Mouse (Mus musculus) embryonic fibroblast, embryonic 13.5 days (primary cell): ENCODE data around the gene Pltp. TPM values are rescaled to one million over a fixed set of nuclear protein-coding genes. Genes with fewer than 3 reads are reported as not detected.
"Not testable (repeated sequence)": the region's sequence is repeated elsewhere in the genome, so short reads cannot be mapped to it uniquely, and the experiment has no call there.

Experiments
- H3K27ac ChIP-seq: 2 replicates; pipeline ENCODE4 v1.5.1; 2012; ENCODE audit warnings: low read length, control low read depth, inconsistent platforms; ENCODE audit not compliant: insufficient read depth
- H3K4me1 ChIP-seq: 2 replicates; pipeline ENCODE4 v1.6.1; 2011; ENCODE audit warnings: low read length; ENCODE audit not compliant: control insufficient read depth, insufficient read depth
- H3K4me3 ChIP-seq: 2 replicates; pipeline ENCODE4 v1.5.1; 2011; ENCODE audit warnings: mild to moderate bottlenecking, control low read depth, low read length; ENCODE audit not compliant: insufficient read depth
- CTCF ChIP-seq: IDR thresholded peaks from 2 replicates; pipeline ENCODE4 v1.5.1; 2011; ENCODE audit warnings: mild to moderate bottlenecking, control low read depth, low read length, moderate library complexity, borderline replicate concordance; ENCODE audit not compliant: insufficient read depth
- POLR2A ChIP-seq: IDR thresholded peaks from 2 replicates; pipeline ENCODE4 v1.6.1; 2011; ENCODE audit warnings: low read depth, mild to moderate bottlenecking, control low read depth, low read length, moderate library complexity
- polyA plus RNA-seq: library from polyadenylated mRNA; stranded (reverse); fragments of >200 nt; gene quantifications from 2 replicates; pipeline ENCODE4 v1.2.4, GENCODE M21; 2011; ENCODE audit warnings: low read depth; ENCODE audit not compliant: missing spikeins, insufficient read length

Gene Pltp
- polyA plus RNA-seq, 1 experiment = 39.5 TPM

GRCm38 (mm10) chr2:164856309-164857100 is 1.0 kb downstream of the Pltp start:
- H3K4me3 ChIP-seq = peak overlapping the region; percentile 66
- H3K27ac ChIP-seq = no peak overlapping the region
- peaks cover under 1% of the 10 kb centered on the region; the same call in 1 of the 2 replicates for H3K4me1 ChIP-seq
- no peak for TF ChIP-seq CTCF
- TF ChIP-seq POLR2A = no peak

GRCm38 (mm10) chr2:164855572-164855971 is 1.9 kb downstream of the Pltp start:
- H3K27ac ChIP-seq, H3K4me3 ChIP-seq, H3K4me1 ChIP-seq: not testable (repeated sequence)

- no peaks in the 10 kb centered on the region for H3K4me1 ChIP-seq
- TF ChIP-seq POLR2A = no peak
- TF ChIP-seq CTCF = no peak
- H3K4me3 ChIP-seq = no peak overlapping the region
- no peak overlapping the region for H3K27ac ChIP-seq
Observed at GRCm38 (mm10) chr2:164850061-164850460, 7.5 kb downstream of the Pltp start.

- TF ChIP-seq POLR2A = no peak
- no peak for TF ChIP-seq CTCF
- H3K4me3 ChIP-seq = no peak overlapping the region
- no peak overlapping the region for H3K27ac ChIP-seq
- no peaks in the 10 kb centered on the region for H3K4me1 ChIP-seq
Observed at GRCm38 (mm10) chr2:164845782-164846181, 11.7 kb downstream of the Pltp start.

GRCm38 (mm10) chr2:164835164-164835563 is 22.3 kb downstream of the Pltp start:
- TF ChIP-seq POLR2A (no peak), CTCF (no peak)
- no peak overlapping the region for H3K4me3 ChIP-seq
- H3K27ac ChIP-seq = no peak overlapping the region
- H3K4me1 ChIP-seq = no peaks in the 10 kb centered on the region; the same call in 1 of the 2 replicates

- Histone ChIP-seq H3K4me3 (peak overlapping the region; percentile 82), H3K27ac (peak overlapping the region; percentile 43), H3K4me1 (no peaks in the 10 kb centered on the region; the same call in 1 of the 2 replicates)
- TF ChIP-seq POLR2A (0 out of 2 replicates have a peak, but pooled peaks have one; percentile 20), CTCF (0 out of 2 replicates have a peak, but pooled peaks have one; percentile 8)
Observed at GRCm38 (mm10) chr2:164834531-164834930, 23.0 kb downstream of the Pltp start.

GRCm38 (mm10) chr2:164833314-164833959 is 24.1 kb downstream of the Pltp start, which contains the start of gene Neurl2:
Gene Neurl2, minus strand, starts transcription at chr2:164833456.
- Histone ChIP-seq H3K4me1 (no peaks in the 10 kb centered on the region; the same call in 1 of the 2 replicates), H3K4me3 (peak within 1 kb of the TSS; percentile 82), H3K27ac (peak within 1 kb of the TSS; percentile 85)
- 0 out of 2 replicates have a peak, but pooled peaks have one; percentile 10 for TF ChIP-seq CTCF
- peak; percentile 87 for TF ChIP-seq POLR2A

- Histone ChIP-seq H3K4me3 (peak within 1 kb of the TSS; percentile 82), H3K4me1 (no peaks in the 10 kb centered on the region; the same call in 1 of the 2 replicates), H3K27ac (peak within 1 kb of the TSS; percentile 85)
- TF ChIP-seq CTCF = peak; percentile 57; the same call in 1 of the 2 replicates
- peak; percentile 75 for TF ChIP-seq POLR2A
Observed at GRCm38 (mm10) chr2:164832748-164833301, 24.7 kb downstream of the Pltp start, which contains the start of gene Ctsa. Gene Ctsa, plus strand, starts transcription at chr2:164832873.

- Histone ChIP-seq H3K27ac (no peak overlapping the region), H3K4me1 (no peaks in the 10 kb centered on the region; the same call in 1 of the 2 replicates), H3K4me3 (peak overlapping the region; percentile 82)
- TF ChIP-seq CTCF (no peak), POLR2A (no peak)
Observed at GRCm38 (mm10) chr2:164832032-164832747, 25.3 kb downstream of the Pltp start.

- Histone ChIP-seq H3K4me3 (no peak overlapping the region), H3K4me1 (no peaks in the 10 kb centered on the region), H3K27ac (no peak overlapping the region)
- TF ChIP-seq POLR2A = no peak
- no peak for TF ChIP-seq CTCF
Observed at GRCm38 (mm10) chr2:164831029-164831428, 26.5 kb downstream of the Pltp start.
